Mouse (Mus musculus): ENCODE data around the gene Usp25. TPM values are rescaled to one million over a fixed set of nuclear protein-coding genes. Genes with fewer than 3 reads are reported as not detected.

Gene Usp25
- polyA plus RNA-seq, 2 experiments from 2014 or later, result 18.4 to 30.8 TPM

GRCm38 (mm10) chr16:77034751-77035150, 21.2 kb downstream of the Usp25 start:
- no peak for ATAC-seq

GRCm38 (mm10) chr16:77041573-77041972, 28.1 kb downstream of the Usp25 start:
- ATAC-seq, result no peak

- no peak for ATAC-seq
Observed at GRCm38 (mm10) chr16:77043499-77043898, 30.0 kb downstream of the Usp25 start.

- no peak for ATAC-seq
Observed at GRCm38 (mm10) chr16:77054184-77054583, 40.7 kb downstream of the Usp25 start.

- ATAC-seq, result no peak
Observed at GRCm38 (mm10) chr16:77055519-77056159, 42.1 kb downstream of the Usp25 start.

- ATAC-seq, result no peak
Observed at GRCm38 (mm10) chr16:77056160-77056520, 42.6 kb downstream of the Usp25 start.

GRCm38 (mm10) chr16:77058567-77058966, 45.1 kb downstream of the Usp25 start:
- no peak for ATAC-seq

- no peak for ATAC-seq
Observed at GRCm38 (mm10) chr16:77060166-77060565, 46.7 kb downstream of the Usp25 start.

GRCm38 (mm10) chr16:77063916-77064315, 50.4 kb downstream of the Usp25 start:
- ATAC-seq, result no peak

GRCm38 (mm10) chr16:77076954-77077735, 63.6 kb downstream of the Usp25 start:
- ATAC-seq, result no peak

GRCm38 (mm10) chr16:77077736-77078005, 64.2 kb downstream of the Usp25 start:
- no peak for ATAC-seq

- no peak for ATAC-seq
Observed at GRCm38 (mm10) chr16:77084071-77084470, 70.6 kb downstream of the Usp25 start.

- ATAC-seq, result no peak
Observed at GRCm38 (mm10) chr16:77089806-77090205, 76.3 kb downstream of the Usp25 start.

GRCm38 (mm10) chr16:77093526-77093925, 80.0 kb downstream of the Usp25 start:
- no peak for ATAC-seq

GRCm38 (mm10) chr16:77095017-77095551, 81.6 kb downstream of the Usp25 start:
- peak; percentile 64 for ATAC-seq

GRCm38 (mm10) chr16:77099018-77099869, 85.7 kb downstream of the Usp25 start:
- ATAC-seq, result peak; percentile 44

- no peak for ATAC-seq
Observed at GRCm38 (mm10) chr16:77103637-77104264, 90.2 kb downstream of the Usp25 start.

- no peak for ATAC-seq
Observed at GRCm38 (mm10) chr16:77111268-77111667, 97.8 kb downstream of the Usp25 start.

- no peak for ATAC-seq
Observed at GRCm38 (mm10) chr16:77125908-77126307, 112.4 kb downstream of the Usp25 start.

- no peak for ATAC-seq
Observed at GRCm38 (mm10) chr16:77128683-77129082, 115.2 kb downstream of the Usp25 start.

GRCm38 (mm10) chr16:77133055-77133454, 119.5 kb downstream of the Usp25 start:
- no peak for ATAC-seq

- no peak for ATAC-seq
Observed at GRCm38 (mm10) chr16:77140651-77141050, 127.1 kb downstream of the Usp25 start.

- ATAC-seq, result no peak
Observed at GRCm38 (mm10) chr16:77146801-77147200, 133.3 kb downstream of the Usp25 start.
